Mouse (Mus musculus): ENCODE data around the gene Olfr1431.
A peak's percentile ranks its signal among the peaks of the same experiment; 100 is the strongest.
"Not testable (repeated sequence)": the region's sequence is repeated elsewhere in the genome, so short reads cannot be mapped to it uniquely, and the experiment has no call there.

Olfr1431 gene

GRCm38 (mm10) chr19:12200334-12200733 lies at the start of gene Olfr1431:
Gene Olfr1431 (plus strand): TSS chr19:12200634.
- DNase-seq = no peak

- DNase-seq = not testable (repeated sequence)
Measured at GRCm38 (mm10) chr19:12170062-12170599, 30.3 kb upstream of the Olfr1431 start, which contains the start of gene Olfr1555-ps1. Gene Olfr1555-ps1 (minus strand): TSS chr19:12170112.

GRCm38 (mm10) chr19:12175431-12175830 lies 25.0 kb upstream of the Olfr1431 start:
- peak; percentile 17 to 20 for DNase-seq

GRCm38 (mm10) chr19:12199076-12199475 lies 1.4 kb upstream of the Olfr1431 start:
- DNase-seq = not testable (repeated sequence)

- DNase-seq = not testable (repeated sequence)
Measured at GRCm38 (mm10) chr19:12232496-12232895, 32.1 kb downstream of the Olfr1431 start, which contains the start of gene Olfr1432. Gene Olfr1432 (minus strand): TSS chr19:12232596.

- DNase-seq = no peak
Measured at GRCm38 (mm10) chr19:12241559-12241958, 41.1 kb downstream of the Olfr1431 start, which contains the start of gene Olfr262. Gene Olfr262 (minus strand): TSS chr19:12241659.

- no peak for DNase-seq
Measured at GRCm38 (mm10) chr19:12260732-12261131, 60.3 kb downstream of the Olfr1431 start, which contains the start of gene Olfr235. Gene Olfr235 (plus strand): TSS chr19:12261032.
